Mouse (Mus musculus) retina, adult 2 months (tissue): ENCODE data around the gene Nol12.

Source experiments
- DNase-seq: peaks from one replicate; pipeline ENCODE4 v3.0.0-alpha.2; 2012; ENCODE audit warnings: low read depth, low spot score

Nol12 gene

GRCm38 (mm10) chr15:78934784-78935320 is at the start of gene Nol12:
Gene Nol12, plus strand, starts transcription at chr15:78934933.
- DNase-seq, result peak; percentile 84

GRCm38 (mm10) chr15:78889401-78889853 is 45.3 kb upstream of the Nol12 start:
- DNase-seq, result no peak

- DNase-seq, result no peak
Measured at GRCm38 (mm10) chr15:78892440-78892839, 42.3 kb upstream of the Nol12 start.

- no peak for DNase-seq
Measured at GRCm38 (mm10) chr15:78894726-78895125, 40.0 kb upstream of the Nol12 start.

- no peak for DNase-seq
Measured at GRCm38 (mm10) chr15:78895741-78896140, 39.0 kb upstream of the Nol12 start.

GRCm38 (mm10) chr15:78896149-78896548 is 38.6 kb upstream of the Nol12 start:
- DNase-seq, result no peak

GRCm38 (mm10) chr15:78897488-78897887 is 37.2 kb upstream of the Nol12 start:
- no peak for DNase-seq

- DNase-seq, result no peak
Measured at GRCm38 (mm10) chr15:78898507-78899001, 36.2 kb upstream of the Nol12 start.

GRCm38 (mm10) chr15:78899409-78899739 is 35.4 kb upstream of the Nol12 start, which contains the start of gene Gm49510:
Gene Gm49510, plus strand, starts transcription at chr15:78899667.
- no peak for DNase-seq

GRCm38 (mm10) chr15:78899740-78900584 is 34.8 kb upstream of the Nol12 start, which contains the start of gene Sh3bp1:
Gene Sh3bp1, plus strand, starts transcription at chr15:78899768.
- no peak for DNase-seq

- DNase-seq, result no peak
Measured at GRCm38 (mm10) chr15:78900585-78901421, 33.9 kb upstream of the Nol12 start.

GRCm38 (mm10) chr15:78901422-78901789 is 33.3 kb upstream of the Nol12 start:
- DNase-seq, result no peak

GRCm38 (mm10) chr15:78903243-78903642 is 31.5 kb upstream of the Nol12 start:
- DNase-seq, result peak; percentile 58

GRCm38 (mm10) chr15:78908399-78908798 is 26.3 kb upstream of the Nol12 start:
- no peak for DNase-seq

GRCm38 (mm10) chr15:78908982-78909381 is 25.8 kb upstream of the Nol12 start:
- no peak for DNase-seq

- DNase-seq, result no peak
Measured at GRCm38 (mm10) chr15:78912040-78912439, 22.7 kb upstream of the Nol12 start.

- DNase-seq, result peak; percentile 87
Measured at GRCm38 (mm10) chr15:78913632-78914090, 21.1 kb upstream of the Nol12 start, which contains the start of gene Pdxp. Gene Pdxp, plus strand, starts transcription at chr15:78913919.

- no peak for DNase-seq
Measured at GRCm38 (mm10) chr15:78914091-78914822, 20.5 kb upstream of the Nol12 start.

- no peak for DNase-seq
Measured at GRCm38 (mm10) chr15:78914823-78915659, 19.7 kb upstream of the Nol12 start.

GRCm38 (mm10) chr15:78915660-78916017 is 19.1 kb upstream of the Nol12 start:
- DNase-seq, result peak; percentile 54
